Mouse (Mus musculus) T-helper 2 cell (primary cell): ENCODE results near the gene Tll2.

Experiments
- in situ Hi-C: fragments of 300-600 bp; cut with MboI, MseI; formaldehyde crosslinking; loops from one replicate; pipeline ENCODE4 v1.15.1; 2025; ENCODE audit warnings: high pct_unique_total_duplicates

Gene Tll2

GRCm38 (mm10) chr19:41164447-41165095, 42.1 kb downstream of the Tll2 start:
- in situ Hi-C loops = no loop called here

GRCm38 (mm10) chr19:41160388-41160787, 46.2 kb downstream of the Tll2 start:
- in situ Hi-C loops = no loop called here

- in situ Hi-C loops = no loop called here
Observed at GRCm38 (mm10) chr19:41154681-41155080, 52.0 kb downstream of the Tll2 start.

GRCm38 (mm10) chr19:41152462-41152861, 54.2 kb downstream of the Tll2 start:
- in situ Hi-C loops = no loop called here

GRCm38 (mm10) chr19:41152016-41152370, 54.6 kb downstream of the Tll2 start:
- in situ Hi-C loops = no loop called here

GRCm38 (mm10) chr19:41151321-41152015, 55.2 kb downstream of the Tll2 start:
- in situ Hi-C loops = no loop called here

GRCm38 (mm10) chr19:41140961-41141360, 65.7 kb downstream of the Tll2 start:
- in situ Hi-C loops = no loop called here

GRCm38 (mm10) chr19:41139629-41140028, 67.0 kb downstream of the Tll2 start:
- in situ Hi-C loops = loop anchor here (5.0 kb wide), 1 partner anchor 33 kb away; no protein-coding TSS in a partner anchor

- in situ Hi-C loops = no loop called here
Observed at GRCm38 (mm10) chr19:41123009-41123408, 83.6 kb downstream of the Tll2 start.

GRCm38 (mm10) chr19:41119924-41120323, 86.7 kb downstream of the Tll2 start:
- in situ Hi-C loops = no loop called here

GRCm38 (mm10) chr19:41118346-41118745, 88.3 kb downstream of the Tll2 start:
- in situ Hi-C loops = no loop called here

GRCm38 (mm10) chr19:41117334-41117733, 89.3 kb downstream of the Tll2 start:
- in situ Hi-C loops = no loop called here

GRCm38 (mm10) chr19:41114611-41115010, 92.0 kb downstream of the Tll2 start:
- in situ Hi-C loops = no loop called here

- in situ Hi-C loops = no loop called here
Observed at GRCm38 (mm10) chr19:41113911-41114531, 92.6 kb downstream of the Tll2 start.

- in situ Hi-C loops = no loop called here
Observed at GRCm38 (mm10) chr19:41112609-41113008, 94.0 kb downstream of the Tll2 start.

GRCm38 (mm10) chr19:41109991-41110390, 96.6 kb downstream of the Tll2 start:
- in situ Hi-C loops = no loop called here

- in situ Hi-C loops = no loop called here
Observed at GRCm38 (mm10) chr19:41109496-41109895, 97.1 kb downstream of the Tll2 start.

GRCm38 (mm10) chr19:41108666-41109065, 98.0 kb downstream of the Tll2 start:
- in situ Hi-C loops = no loop called here

GRCm38 (mm10) chr19:41107530-41107929, 99.1 kb downstream of the Tll2 start:
- in situ Hi-C loops = no loop called here

GRCm38 (mm10) chr19:41104922-41105321, 101.7 kb downstream of the Tll2 start:
- in situ Hi-C loops = no loop called here

GRCm38 (mm10) chr19:41101390-41101789, 105.2 kb downstream of the Tll2 start:
- in situ Hi-C loops = no loop called here

GRCm38 (mm10) chr19:41100863-41101262, 105.8 kb downstream of the Tll2 start:
- in situ Hi-C loops = no loop called here

GRCm38 (mm10) chr19:41097038-41097437, 109.6 kb downstream of the Tll2 start:
- in situ Hi-C loops = no loop called here
